Mouse (Mus musculus): Measurements from ENCODE around the gene Trmt10a. TPM values are rescaled to one million over a fixed set of nuclear protein-coding genes. Genes with fewer than 3 reads are reported as not detected.

Gene Trmt10a
- 13.8 and 14.2 TPM in 2 replicates for polyA plus RNA-seq (2014; fragmentation: Nextera tagmentation; extraction: Ambion mirVana)

DNA sequence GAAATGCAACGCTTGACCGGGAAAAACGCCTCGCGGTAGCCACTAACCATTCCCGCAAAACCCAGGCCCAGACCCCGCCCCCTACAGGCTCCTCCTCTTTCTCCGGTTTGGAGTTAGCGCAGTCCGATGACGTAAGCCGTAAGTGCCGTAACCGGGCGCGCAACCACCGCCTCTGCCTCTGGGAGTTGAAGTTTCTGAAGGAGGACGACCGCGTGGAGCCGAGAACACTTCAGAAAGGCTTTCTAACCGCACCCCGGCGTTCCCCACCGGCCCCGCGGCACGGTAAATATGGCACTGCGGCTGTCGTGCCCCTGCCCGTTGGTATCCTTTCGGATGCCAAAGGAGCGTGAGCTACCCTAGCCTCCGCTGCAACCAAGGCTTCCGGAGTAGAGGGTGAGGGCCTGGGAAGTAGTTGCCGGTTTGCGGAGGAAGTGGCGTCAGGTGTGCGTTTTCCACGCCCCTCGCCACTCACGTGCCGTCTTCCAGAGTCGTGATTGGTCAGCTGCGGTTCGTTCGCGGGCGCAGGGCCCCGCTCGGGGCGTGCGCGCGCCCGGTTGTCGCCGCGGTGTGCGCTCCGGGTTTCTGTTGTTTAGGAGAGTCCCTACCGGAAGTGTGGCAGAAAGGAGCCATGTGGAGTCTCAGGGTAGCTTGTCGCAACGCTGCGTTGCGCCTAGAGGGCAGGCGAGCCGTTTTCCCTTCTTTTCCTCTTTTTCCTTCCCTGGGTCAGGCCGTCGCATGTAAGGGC is at the start of gene Trmt10a:
Gene Trmt10a (plus strand): TSS at position 134 of the 745 bp plus-strand sequence.
- peak; percentile 98 for ATAC-seq (ENCODE audit: insufficient read depth)
- peak; percentile 99 for DNase-seq

GRCm38 (mm10) chr3:138095301-138095700 is 47.9 kb upstream of the Trmt10a start:
- peak; percentile 43 for DNase-seq
- Histone ChIP-seq H3K27me3 (ENCODE audit: insufficient read depth, low read length) (no peaks in the 10 kb centered on the region), H3K9ac (no peak overlapping the region), H3K27ac (ENCODE audit: low read depth) (no peak overlapping the region), H3K4me3 (ENCODE audit: low read depth, low read length) (no peak overlapping the region), H3K4me2 (no peak overlapping the region), H3K36me3 (ENCODE audit: insufficient read depth) (no peaks in the 10 kb centered on the region), H3K9me3 (ENCODE audit: low read depth, low read length) (no peaks in the 10 kb centered on the region), H3K4me1 (ENCODE audit: insufficient read depth) (peaks cover 14% of the 10 kb centered on the region)
- 61% methylated on average over 3 of the region's 3 CpGs for WGBS
- no peak for ATAC-seq (ENCODE audit: insufficient read depth)
- no peak for TF ChIP-seq CTCF (IDR thresholded peaks at IDR 0.05; ENCODE audit: low read depth)

More for the DNA sequence above, at the start of gene Trmt10a:
- H3K9me3 ChIP-seq (ENCODE audit: low read depth, low read length), result no peaks in the 10 kb centered on the region
- peak within 1 kb of the TSS; percentile 80 for H3K4me2 ChIP-seq
- TF ChIP-seq CTCF (IDR thresholded peaks at IDR 0.05; ENCODE audit: low read depth), result peak; percentile 45
- under 1% methylated on average over 70 of the region's 70 CpGs for WGBS
- H3K4me1 ChIP-seq (ENCODE audit: insufficient read depth), result 0 out of 2 replicates have a peak, but pooled peaks cover 3% of the 10 kb centered on the region
- H3K9ac ChIP-seq, result peak within 1 kb of the TSS; percentile 80
- peak within 1 kb of the TSS; percentile 100 for H3K27ac ChIP-seq (ENCODE audit: low read depth)
- 0 out of 2 replicates have a peak, but pooled peaks cover under 1% of the 10 kb centered on the region for H3K36me3 ChIP-seq (ENCODE audit: insufficient read depth)
- H3K4me3 ChIP-seq (ENCODE audit: low read depth, low read length), result peak within 1 kb of the TSS; percentile 63
- H3K27me3 ChIP-seq (ENCODE audit: insufficient read depth, low read length), result no peaks in the 10 kb centered on the region

GRCm38 (mm10) chr3:138095718-138096117 is 47.5 kb upstream of the Trmt10a start:
- TF ChIP-seq CTCF (IDR thresholded peaks at IDR 0.05; ENCODE audit: low read depth), result no peak
- DNase-seq, result peak; percentile 81
- H3K4me2 ChIP-seq, result no peak overlapping the region
- H3K9ac ChIP-seq, result no peak overlapping the region
- no peak overlapping the region for H3K27ac ChIP-seq (ENCODE audit: low read depth)
- no peak overlapping the region for H3K4me3 ChIP-seq (ENCODE audit: low read depth, low read length)
- no peaks in the 10 kb centered on the region for H3K27me3 ChIP-seq (ENCODE audit: insufficient read depth, low read length)
- H3K4me1 ChIP-seq (ENCODE audit: insufficient read depth), result peaks cover 14% of the 10 kb centered on the region
- H3K36me3 ChIP-seq (ENCODE audit: insufficient read depth), result no peaks in the 10 kb centered on the region
- no peaks in the 10 kb centered on the region for H3K9me3 ChIP-seq (ENCODE audit: low read depth, low read length)
- peak; percentile 67; the same call in 1 of the 2 replicates for ATAC-seq (ENCODE audit: insufficient read depth)
- WGBS, result 51% methylated on average over 10 of the region's 10 CpGs

GRCm38 (mm10) chr3:138096263-138097028 is 46.8 kb upstream of the Trmt10a start:
- no peaks in the 10 kb centered on the region for H3K36me3 ChIP-seq (ENCODE audit: insufficient read depth)
- no peak for TF ChIP-seq CTCF (IDR thresholded peaks at IDR 0.05; ENCODE audit: low read depth)
- H3K4me2 ChIP-seq, result no peak overlapping the region
- no peaks in the 10 kb centered on the region for H3K9me3 ChIP-seq (ENCODE audit: low read depth, low read length)
- no peak for ATAC-seq (ENCODE audit: insufficient read depth)
- H3K27me3 ChIP-seq (ENCODE audit: insufficient read depth, low read length), result no peaks in the 10 kb centered on the region
- H3K9ac ChIP-seq, result no peak overlapping the region
- H3K27ac ChIP-seq (ENCODE audit: low read depth), result no peak overlapping the region
- peaks cover 14% of the 10 kb centered on the region for H3K4me1 ChIP-seq (ENCODE audit: insufficient read depth)
- H3K4me3 ChIP-seq (ENCODE audit: low read depth, low read length), result no peak overlapping the region
- DNase-seq, result no peak
- 75% methylated on average over 19 of the region's 19 CpGs for WGBS

GRCm38 (mm10) chr3:138097718-138098117 is 45.5 kb upstream of the Trmt10a start:
- no peak overlapping the region for H3K4me2 ChIP-seq
- no peak for TF ChIP-seq CTCF (IDR thresholded peaks at IDR 0.05; ENCODE audit: low read depth)
- H3K9ac ChIP-seq, result no peak overlapping the region
- H3K4me3 ChIP-seq (ENCODE audit: low read depth, low read length), result no peak overlapping the region
- peaks cover 14% of the 10 kb centered on the region for H3K4me1 ChIP-seq (ENCODE audit: insufficient read depth)
- ATAC-seq (ENCODE audit: insufficient read depth) (peak; percentile 65; the same call in 1 of the 2 replicates), DNase-seq (peak; percentile 43)
- H3K9me3 ChIP-seq (ENCODE audit: low read depth, low read length), result no peaks in the 10 kb centered on the region
- H3K27me3 ChIP-seq (ENCODE audit: insufficient read depth, low read length), result no peaks in the 10 kb centered on the region
- no peaks in the 10 kb centered on the region for H3K36me3 ChIP-seq (ENCODE audit: insufficient read depth)
- H3K27ac ChIP-seq (ENCODE audit: low read depth), result 0 out of 2 replicates have a peak overlapping the region, but pooled peaks have one; percentile 26
- 32% methylated on average over 1 of the region's 1 CpGs for WGBS

- no peak overlapping the region for H3K27ac ChIP-seq (ENCODE audit: low read depth)
- no peaks in the 10 kb centered on the region for H3K9me3 ChIP-seq (ENCODE audit: low read depth, low read length)
- ATAC-seq (ENCODE audit: insufficient read depth) (no peak), DNase-seq (no peak)
- H3K4me1 ChIP-seq (ENCODE audit: insufficient read depth), result peaks cover 14% of the 10 kb centered on the region
- H3K4me3 ChIP-seq (ENCODE audit: low read depth, low read length), result no peak overlapping the region
- WGBS, result 69% methylated on average over 4 of the region's 4 CpGs
- no peaks in the 10 kb centered on the region for H3K36me3 ChIP-seq (ENCODE audit: insufficient read depth)
- H3K9ac ChIP-seq, result no peak overlapping the region
- H3K4me2 ChIP-seq, result no peak overlapping the region
- no peaks in the 10 kb centered on the region for H3K27me3 ChIP-seq (ENCODE audit: insufficient read depth, low read length)
- no peak for TF ChIP-seq CTCF (IDR thresholded peaks at IDR 0.05; ENCODE audit: low read depth)
Measured at GRCm38 (mm10) chr3:138101936-138102335, 41.3 kb upstream of the Trmt10a start.

DNA sequence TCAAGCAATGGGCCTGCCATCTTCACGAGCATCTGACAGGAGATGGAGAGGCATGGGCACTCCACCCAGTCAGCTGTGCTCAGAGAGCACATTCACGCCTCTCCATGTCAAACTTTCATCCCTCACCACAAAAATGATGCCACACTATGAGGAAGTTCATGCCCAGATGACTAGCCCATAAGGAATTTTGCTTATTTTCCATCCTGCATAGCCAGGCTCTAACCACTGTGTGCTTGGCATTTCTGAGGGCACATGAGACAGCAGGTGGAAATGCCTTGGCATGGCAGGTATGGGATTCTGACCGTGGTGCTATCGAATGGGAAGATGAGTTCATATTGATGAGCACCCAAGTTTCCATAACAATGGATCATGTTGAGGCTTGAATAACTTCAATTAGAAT is 39.6 kb upstream of the Trmt10a start:
- Histone ChIP-seq H3K4me3 (ENCODE audit: low read depth, low read length) (no peak overlapping the region), H3K4me1 (ENCODE audit: insufficient read depth) (no peaks in the 10 kb centered on the region), H3K9ac (no peak overlapping the region), H3K9me3 (ENCODE audit: low read depth, low read length) (no peaks in the 10 kb centered on the region), H3K27me3 (ENCODE audit: insufficient read depth, low read length) (no peaks in the 10 kb centered on the region), H3K27ac (ENCODE audit: low read depth) (no peak overlapping the region), H3K4me2 (no peak overlapping the region), H3K36me3 (ENCODE audit: insufficient read depth) (no peaks in the 10 kb centered on the region)
- no peak for TF ChIP-seq CTCF (IDR thresholded peaks at IDR 0.05; ENCODE audit: low read depth)
- DNase-seq (no peak), ATAC-seq (ENCODE audit: insufficient read depth) (no peak)
- 85% methylated on average over 4 of the region's 4 CpGs for WGBS

Data from lung, embryonic 14.5 days (tissue).